Mouse (Mus musculus) MEL (cell line): ENCODE results near the gene Neil1.

ENCODE experiments used
- CHD2 ChIP-seq: IDR thresholded peaks from 2 replicates; pipeline ENCODE4 v1.6.1; 2011; ENCODE audit warnings: low read length, improper control_type of control experiment
- CTCF ChIP-seq, 3 experiments: IDR thresholded peaks in 2 of 3; conservative IDR thresholded peaks in 1 of 3; 2 replicates each; pipeline ENCODE4 v1.5.1; 2011 to 2012; ENCODE audit warnings: low read length in 3 of 3, low read depth in 2 of 3, mild to moderate bottlenecking in 2 of 3, improper control_type of control experiment in 1 of 3, inconsistent platforms in 1 of 3, mixed read lengths in 1 of 3, moderate library complexity in 1 of 3; ENCODE audit not compliant: control insufficient read depth in 1 of 3, insufficient read depth in 1 of 3, poor library complexity in 1 of 3, severe bottlenecking in 1 of 3
- E2F4 ChIP-seq: IDR thresholded peaks from 2 replicates; pipeline ENCODE4 v1.6.1; 2011; ENCODE audit warnings: low read depth, low read length, improper control_type of control experiment, borderline replicate concordance
- EP300 ChIP-seq, 2 experiments: IDR thresholded peaks; 2 replicates each; pipeline ENCODE4 v1.6.1; 2011; ENCODE audit warnings: improper control_type of control experiment in 2 of 2, low read length in 2 of 2, low read depth in 1 of 2, mild to moderate bottlenecking in 1 of 2
- GABPA ChIP-seq: IDR thresholded peaks from 2 replicates; pipeline ENCODE4 v1.6.1; 2012; ENCODE audit warnings: low read depth, mild to moderate bottlenecking, inconsistent platforms, low read length, improper control_type of control experiment, moderate library complexity
- KAT2A ChIP-seq: conservative IDR thresholded peaks from 2 replicates; pipeline ENCODE4 v1.6.1; 2012; ENCODE audit warnings: low read depth, low read length, improper control_type of control experiment, inconsistent platforms
- MEF2A ChIP-seq: IDR thresholded peaks from 2 replicates; pipeline ENCODE4 v1.6.1; 2014; ENCODE audit warnings: low read depth, mild to moderate bottlenecking, inconsistent platforms, low read length, improper control_type of control experiment; ENCODE audit not compliant: poor library complexity, insufficient replicate concordance, severe bottlenecking; ENCODE audit errors: extremely low read depth
- POLR2A ChIP-seq, 2 experiments: IDR thresholded peaks; 2 replicates each; pipeline ENCODE4 v1.6.1; 2011 to 2012; ENCODE audit warnings: low read length in 2 of 2, mild to moderate bottlenecking in 2 of 2, control low read depth in 1 of 2, improper control_type of control experiment in 1 of 2, low read depth in 1 of 2, moderate library complexity in 1 of 2; ENCODE audit not compliant: control insufficient read depth in 1 of 2, insufficient read depth in 1 of 2, poor library complexity in 1 of 2
- RCOR1 ChIP-seq: IDR thresholded peaks from 2 replicates; pipeline ENCODE4 v1.6.1; 2012; ENCODE audit warnings: low read depth, mild to moderate bottlenecking, inconsistent platforms, low read length, improper control_type of control experiment
- TBP ChIP-seq: IDR thresholded peaks from 2 replicates; pipeline ENCODE4 v1.8.0; 2011; ENCODE audit warnings: low read depth, low read length, improper control_type of control experiment
- TCF12 ChIP-seq: IDR thresholded peaks from 2 replicates; pipeline ENCODE4 v1.6.1; 2014; ENCODE audit warnings: low read depth, mild to moderate bottlenecking, inconsistent platforms, low read length, improper control_type of control experiment, moderate library complexity

DNA sequence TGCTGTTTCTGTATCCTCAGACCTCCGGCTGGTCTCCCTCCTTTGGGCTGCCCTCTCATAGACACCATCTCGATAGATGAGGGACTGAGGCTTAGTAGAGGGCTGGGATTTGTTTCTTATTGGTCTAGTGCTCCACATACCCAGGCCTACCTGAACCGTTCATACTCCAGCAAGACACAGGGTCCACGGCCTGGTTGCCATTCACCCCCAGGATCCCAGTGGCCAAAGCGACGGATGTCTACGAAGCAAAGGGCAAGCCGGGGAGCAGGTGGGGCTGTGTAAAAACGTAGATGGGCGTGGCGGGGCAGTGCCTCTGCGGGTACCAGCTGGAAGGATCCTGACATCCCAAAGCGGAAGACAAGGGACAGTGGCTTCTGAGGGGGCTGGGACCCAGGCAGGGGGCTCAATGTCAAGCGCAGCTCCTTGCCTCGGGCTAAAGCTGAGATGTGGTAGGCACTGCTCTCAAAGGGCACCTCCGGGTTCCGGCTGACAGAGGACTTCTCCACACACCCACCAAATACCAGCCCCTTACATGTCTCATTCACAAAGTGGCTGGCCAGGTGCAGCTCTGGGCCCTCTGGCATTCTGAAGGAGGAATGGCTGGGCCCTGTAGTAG, 1.5 kb downstream of the Neil1 start:
- TF ChIP-seq MEF2A (no peak), POLR2A (IDR thresholded peaks at IDR 0.05; ENCODE audit: control insufficient read depth in 1 of 2, insufficient read depth in 1 of 2, low read depth in 1 of 2, low read length in 2 of 2, poor library complexity in 1 of 2) (no peak), CTCF (IDR thresholded peaks at IDR 0.05 in 2 of 3, conservative IDR thresholded peaks at IDR 0.05 in 1 of 3; ENCODE audit: control insufficient read depth in 1 of 3, insufficient read depth in 1 of 3, low read depth in 2 of 3, low read length in 3 of 3, poor library complexity in 1 of 3, severe bottlenecking in 1 of 3) (no peak), TCF12 (no peak), EP300 (IDR thresholded peaks at IDR 0.05; ENCODE audit: low read depth in 1 of 2, low read length in 2 of 2) (no peak), KAT2A (no peak), GABPA (no peak), RCOR1 (no peak), E2F4 (no peak), CHD2 (no peak), TBP (no peak)
